In genomic region chr12:3359302-3359701, GRCm38 (mm10) we compare ENCODE assay signal across 8 mouse cellular contexts. TPM values are rescaled to one million over a fixed set of nuclear protein-coding genes. Genes with fewer than 3 reads are reported as not detected.
DNase-seq lines count a peak whose midpoint lies in the region; ATAC-seq and TF ChIP-seq lines count a peak whose summit lies in the region.

No protein-coding gene starts in this region.

- no peaks in the 10 kb centered on the region for H3K27me3 ChIP-seq in heart, embryonic 13.5 days (replicated peaks)
- no peaks in the 10 kb centered on the region for H3K27me3 ChIP-seq in kidney, postnatal 0 days (ENCODE audit: insufficient read depth, low read length)
- H3K27me3 ChIP-seq in liver, embryonic 13.5 days: no peaks in the 10 kb centered on the region

- WGBS in heart, embryonic 13.5 days: 22% methylated on average over 3 of the region's 3 CpGs
- WGBS in kidney, postnatal 0 days: 16% methylated on average over 3 of the region's 3 CpGs
- 15% methylated on average over 3 of the region's 3 CpGs for WGBS in liver, embryonic 13.5 days (ENCODE audit: insufficient replicate concordance)

- no peaks in the 10 kb centered on the region for H3K4me1 ChIP-seq in heart, embryonic 13.5 days
- H3K4me1 ChIP-seq in kidney, postnatal 0 days (replicated peaks; ENCODE audit: insufficient read depth, low read length): no peaks in the 10 kb centered on the region
- no peaks in the 10 kb centered on the region for H3K4me1 ChIP-seq in liver, embryonic 13.5 days (replicated peaks)

- ATAC-seq in heart, embryonic 13.5 days (ENCODE audit: extremely low read depth, insufficient number of reproducible peaks, low FRiP score, low TSS enrichment): no peak
- no peak for ATAC-seq in kidney, postnatal 0 days (replicated peaks; ENCODE audit: low FRiP score, low read depth)
- 0 out of 2 replicates have a peak, but pooled peaks have one; percentile 58 for ATAC-seq in liver, embryonic 13.5 days (ENCODE audit: low read depth)

- no peaks in the 10 kb centered on the region for H3K36me3 ChIP-seq in heart, embryonic 13.5 days
- no peaks in the 10 kb centered on the region for H3K36me3 ChIP-seq in kidney, postnatal 0 days (ENCODE audit: insufficient read depth, low read length)
- H3K36me3 ChIP-seq in liver, embryonic 13.5 days: no peaks in the 10 kb centered on the region

- H3K9ac ChIP-seq in heart, embryonic 13.5 days: no peak overlapping the region
- H3K9ac ChIP-seq in kidney, postnatal 0 days (ENCODE audit: low read depth, low read length): no peak overlapping the region
- no peak overlapping the region for H3K9ac ChIP-seq in liver, embryonic 13.5 days

- no peaks in the 10 kb centered on the region for H3K9me3 ChIP-seq in heart, embryonic 13.5 days
- H3K9me3 ChIP-seq in kidney, postnatal 0 days (replicated peaks; ENCODE audit: low read length): no peaks in the 10 kb centered on the region
- H3K9me3 ChIP-seq in liver, embryonic 13.5 days (replicated peaks): no peaks in the 10 kb centered on the region

- H3K4me2 ChIP-seq in heart, embryonic 13.5 days: 0 out of 2 replicates have a peak overlapping the region, but pooled peaks have one; percentile 28
- peak overlapping the region; percentile 38; the same call in 1 of the 2 replicates for H3K4me2 ChIP-seq in kidney, postnatal 0 days (ENCODE audit: low read length)
- no peak overlapping the region for H3K4me2 ChIP-seq in liver, embryonic 13.5 days

- no peak overlapping the region for H3K27ac ChIP-seq in heart, embryonic 13.5 days (replicated peaks)
- H3K27ac ChIP-seq in kidney, postnatal 0 days: no peak overlapping the region
- no peak overlapping the region for H3K27ac ChIP-seq in liver, embryonic 13.5 days

- peak; percentile 85 for DNase-seq in 416B (ENCODE audit: low read depth)
- DNase-seq in adrenal gland, adult (ENCODE audit: inconsistent age in 2 of 2, low spot score in 1 of 2): peak; percentile 77 to 95
- peak; percentile 75 for DNase-seq in embryo, embryonic 11 days
- DNase-seq in kidney, postnatal 0 days (ENCODE audit: low spot score): peak; percentile 75
- DNase-seq in liver, embryonic 13.5 days: peak; percentile 33
- DNase-seq in natural killer cell, adult 2 months (ENCODE audit: low spot score in 2 of 2): peak; percentile 59 to 78
- peak; percentile 46 for DNase-seq in testis, postnatal 14 days (ENCODE audit: low spot score)

- TF ChIP-seq CTCF in kidney, postnatal 0 days (IDR thresholded peaks at IDR 0.05; ENCODE audit: low read depth): peak; percentile 80

- no peak overlapping the region for H3K4me3 ChIP-seq in heart, embryonic 13.5 days
- H3K4me3 ChIP-seq in kidney, postnatal 0 days (replicated peaks; ENCODE audit: low read depth, low read length): peak overlapping the region; percentile 9; the same call in 1 of the 2 replicates
- no peak overlapping the region for H3K4me3 ChIP-seq in liver, embryonic 13.5 days (replicated peaks)

RNA-seq across cellular contexts. Expression of gene Kif3c, which starts 5.6 kb away (rescaled TPM):
- 5.4 and 5.6 TPM in 2 replicates for polyA plus RNA-seq in heart, embryonic 13.5 days (2015; fragmentation: Nextera tagmentation; extraction: Ambion mirVana)
- 6.2 and 6.4 TPM in 2 replicates for polyA plus RNA-seq in kidney, postnatal 0 days (2015; fragmentation: Nextera tagmentation; extraction: Ambion mirVana)
- 1.0 and 1.2 TPM in 2 replicates for polyA plus RNA-seq in liver, embryonic 13.5 days (2015; fragmentation: Nextera tagmentation; extraction: Ambion mirVana)

RNA-seq across cellular contexts. Expression of gene Rab10, which starts 49.5 kb away (rescaled TPM):
- polyA plus RNA-seq in heart, embryonic 13.5 days (2015; fragmentation: Nextera tagmentation; extraction: Ambion mirVana): 59.8 and 60.8 TPM in 2 replicates
- polyA plus RNA-seq in kidney, postnatal 0 days (2015; fragmentation: Nextera tagmentation; extraction: Ambion mirVana): 71.1 and 78.3 TPM in 2 replicates
- polyA plus RNA-seq in liver, embryonic 13.5 days (2015; fragmentation: Nextera tagmentation; extraction: Ambion mirVana): 47.9 and 57.3 TPM in 2 replicates

Comparison
In these comparisons a context has a peak if more than half of its experiments do, and no peak if none do; other contexts are left out.
1. DNase-seq: peak in every context shown above with its lines; median percentile 86 in adrenal gland, adult; 85 in 416B; 75 in embryo, embryonic 11 days; 75 in kidney, postnatal 0 days; 68 in natural killer cell, adult 2 months; 46 in testis, postnatal 14 days; 33 in liver, embryonic 13.5 days.